Mouse (Mus musculus): ENCODE measurements around the gene Ppp1r14d.

Ppp1r14d gene

DNA sequence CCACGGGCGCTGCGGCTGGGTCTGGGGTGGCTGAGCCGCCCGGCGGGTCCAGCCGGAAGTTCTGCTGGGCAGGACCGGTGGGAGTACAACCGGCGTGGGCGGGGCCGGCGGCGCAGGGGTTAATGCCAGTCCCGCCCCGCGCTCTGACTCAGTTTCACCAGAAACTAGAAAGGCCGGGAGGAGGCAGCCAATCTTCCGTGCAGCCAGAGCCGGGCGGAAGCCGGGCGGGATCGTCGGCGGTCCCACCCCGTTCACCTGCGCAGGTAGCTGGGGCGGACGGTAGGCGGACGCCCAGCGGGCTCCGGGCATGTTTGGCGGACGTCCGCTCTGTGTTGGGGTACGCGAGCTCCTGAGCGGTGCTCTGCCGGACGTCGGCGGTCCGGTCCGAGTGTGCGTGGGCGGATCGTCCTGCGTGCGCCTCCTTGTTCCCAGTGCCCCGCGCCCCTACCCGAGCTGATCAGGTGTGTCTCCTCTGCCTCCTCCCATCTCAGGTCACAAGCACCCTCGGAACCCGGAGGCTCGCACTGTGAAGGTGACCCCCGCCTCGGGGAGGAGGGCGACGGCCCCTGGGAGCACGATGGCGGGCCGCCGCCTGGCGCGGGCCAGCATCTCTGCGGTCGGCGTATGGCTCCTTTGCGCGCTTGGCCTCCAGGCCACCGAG lies 7.6 kb upstream of the Ppp1r14d start, which contains the start of gene Spint1:
TSS of gene Spint1 (plus strand) at position 153 of the 661 bp plus-strand sequence.
- no peak for DNase-seq (ENCODE audit: low spot score in 2 of 2)

DNA sequence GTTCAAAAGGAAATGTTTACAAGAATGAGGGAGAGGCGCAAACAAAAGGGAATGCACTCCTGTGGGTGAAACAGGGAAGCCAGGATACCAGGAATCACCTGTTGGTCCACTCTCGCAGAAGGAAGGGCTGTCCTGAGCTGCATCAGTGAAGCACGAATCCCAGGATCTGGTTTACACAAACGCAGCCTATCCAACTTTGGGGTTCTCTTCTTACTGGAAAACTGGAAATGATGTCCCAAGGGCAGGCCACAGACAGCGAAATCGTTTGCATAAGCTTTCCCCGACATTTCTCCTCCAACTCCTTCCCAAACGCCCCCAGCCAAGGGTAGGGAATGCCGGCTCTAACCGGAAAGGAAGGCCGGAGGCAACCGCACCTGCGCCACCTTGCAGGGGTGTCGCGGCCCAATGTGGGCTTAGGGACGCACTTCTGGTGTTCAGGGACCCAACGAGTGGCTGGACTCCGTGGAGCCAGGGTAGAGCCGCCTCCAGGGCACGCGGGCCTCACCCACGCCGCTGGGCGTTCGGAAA lies 7.0 kb upstream of the Ppp1r14d start:
- no peak for DNase-seq (ENCODE audit: low spot score in 2 of 2)

GRCm38 (mm10) chr2:119209176-119209507 lies 20.6 kb downstream of the Ppp1r14d start:
- DNase-seq (ENCODE audit: low spot score in 2 of 2) = no peak

DNA sequence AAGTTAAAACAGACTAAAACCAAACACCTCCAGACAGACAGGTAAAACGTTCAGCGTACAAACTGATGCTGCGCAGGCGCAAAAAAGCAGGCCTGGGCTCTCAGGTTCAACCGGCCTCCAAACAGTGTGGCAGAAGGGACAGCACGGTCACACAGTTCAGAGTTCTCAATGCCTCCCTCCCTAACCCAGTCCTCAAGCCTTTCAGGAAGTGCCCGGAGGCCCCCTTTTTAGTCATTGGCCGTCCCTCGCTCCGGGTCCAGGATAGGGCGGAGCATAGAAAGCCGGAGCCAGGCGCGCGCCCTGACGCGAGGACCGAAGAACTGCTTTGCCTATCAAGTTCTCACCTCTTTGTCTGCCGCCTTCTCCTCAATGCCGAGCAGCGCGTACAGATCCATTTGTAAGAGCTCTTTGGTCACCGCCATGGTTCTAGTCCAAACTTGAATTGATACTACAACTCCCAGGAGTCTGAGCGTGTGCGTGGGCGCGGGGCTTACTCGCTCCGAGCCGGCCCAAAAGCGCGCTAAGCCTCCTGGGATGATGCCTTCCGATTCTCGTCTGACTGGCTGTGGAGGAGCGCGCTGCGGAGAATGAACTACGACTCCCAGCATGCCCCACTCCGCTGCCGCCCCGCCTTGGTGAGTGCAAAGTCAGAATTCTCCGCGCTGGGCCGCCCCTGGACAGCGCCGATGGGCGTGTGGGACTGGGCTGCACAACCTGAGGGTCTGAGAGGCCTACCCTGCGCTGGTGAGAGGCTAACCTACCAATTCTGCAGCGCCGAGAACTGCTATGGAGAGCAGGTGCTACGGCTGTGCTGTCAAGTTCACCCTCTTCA lies 21.1 kb downstream of the Ppp1r14d start, which contains the start of the genes Zfyve19 and Dnajc17:
TSS of gene Zfyve19 (plus strand) at position 274 of the 832 bp plus-strand sequence.
TSS of gene Dnajc17 (minus strand) at position 452 of the 832 bp plus-strand sequence.
- DNase-seq (ENCODE audit: low spot score in 2 of 2) = peak; percentile 99

- DNase-seq (ENCODE audit: low spot score in 2 of 2) = no peak
Observed at GRCm38 (mm10) chr2:119207961-119208343, 21.8 kb downstream of the Ppp1r14d start.

GRCm38 (mm10) chr2:119203871-119204460 lies 25.7 kb downstream of the Ppp1r14d start:
- no peak for DNase-seq (ENCODE audit: low spot score in 2 of 2)

- peak in 1 of 2 experiments; percentile 45 for DNase-seq (ENCODE audit: low spot score in 2 of 2)
Observed at GRCm38 (mm10) chr2:119202914-119203453, 26.7 kb downstream of the Ppp1r14d start.

DNA sequence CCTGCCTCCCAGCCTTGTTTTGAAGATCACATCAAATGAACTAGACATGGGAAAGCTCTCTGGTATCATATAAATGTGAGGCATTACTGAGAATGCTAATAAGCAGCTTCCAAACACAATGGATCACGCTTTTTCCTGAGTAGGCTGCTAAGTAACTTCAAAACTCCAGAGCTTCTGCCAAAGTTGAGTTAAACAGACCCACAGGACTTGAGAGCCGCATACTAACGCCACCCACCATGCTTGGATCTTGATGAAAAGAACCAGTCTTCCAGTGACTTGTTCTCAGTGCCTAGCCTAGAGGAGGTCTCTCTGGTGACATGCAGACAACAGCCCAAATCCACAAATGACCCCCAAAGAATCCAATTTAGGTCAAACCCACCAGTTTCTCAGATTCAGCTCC lies 30.8 kb downstream of the Ppp1r14d start:
- DNase-seq (ENCODE audit: low spot score in 2 of 2) = no peak

- DNase-seq (ENCODE audit: low spot score in 2 of 2) = no peak
Observed at GRCm38 (mm10) chr2:119198049-119198448, 31.7 kb downstream of the Ppp1r14d start.

GRCm38 (mm10) chr2:119197493-119197892 lies 32.2 kb downstream of the Ppp1r14d start:
- DNase-seq (ENCODE audit: low spot score in 2 of 2) = no peak

- DNase-seq (ENCODE audit: low spot score in 2 of 2) = no peak
Observed at GRCm38 (mm10) chr2:119196316-119197108, 33.2 kb downstream of the Ppp1r14d start.

DNA sequence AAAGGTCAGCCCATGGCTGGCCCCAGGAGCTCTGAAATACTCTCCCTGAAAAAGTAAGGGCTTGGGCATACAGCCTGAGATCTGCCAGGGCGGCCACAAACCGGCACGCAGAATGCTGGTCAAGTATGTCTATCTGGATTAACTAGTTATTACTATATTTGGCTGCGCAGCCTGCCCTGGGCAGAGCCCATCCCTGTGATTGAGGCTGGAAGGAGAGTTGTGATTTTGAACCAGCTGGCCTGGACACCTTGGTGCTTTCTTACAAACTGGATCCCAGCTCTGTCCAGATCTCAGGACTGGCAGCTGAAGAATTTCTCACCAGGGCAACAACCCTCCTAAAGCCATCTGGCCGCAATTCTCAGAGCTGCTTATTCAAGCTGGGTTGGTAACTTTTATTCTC lies 35.6 kb downstream of the Ppp1r14d start:
- DNase-seq (ENCODE audit: low spot score in 2 of 2) = no peak

- DNase-seq (ENCODE audit: low spot score in 2 of 2) = no peak
Observed at GRCm38 (mm10) chr2:119190969-119191368, 38.7 kb downstream of the Ppp1r14d start.

GRCm38 (mm10) chr2:119189029-119189710 lies 40.5 kb downstream of the Ppp1r14d start:
- DNase-seq (ENCODE audit: low spot score in 2 of 2) = peak; percentile 77 to 85

- DNase-seq (ENCODE audit: low spot score in 2 of 2) = no peak
Observed at GRCm38 (mm10) chr2:119182914-119183313, 46.8 kb downstream of the Ppp1r14d start.

- no peak for DNase-seq (ENCODE audit: low spot score in 2 of 2)
Observed at GRCm38 (mm10) chr2:119177384-119177939, 52.2 kb downstream of the Ppp1r14d start.

GRCm38 (mm10) chr2:119176761-119177160 lies 52.9 kb downstream of the Ppp1r14d start:
- no peak for DNase-seq (ENCODE audit: low spot score in 2 of 2)

DNA sequence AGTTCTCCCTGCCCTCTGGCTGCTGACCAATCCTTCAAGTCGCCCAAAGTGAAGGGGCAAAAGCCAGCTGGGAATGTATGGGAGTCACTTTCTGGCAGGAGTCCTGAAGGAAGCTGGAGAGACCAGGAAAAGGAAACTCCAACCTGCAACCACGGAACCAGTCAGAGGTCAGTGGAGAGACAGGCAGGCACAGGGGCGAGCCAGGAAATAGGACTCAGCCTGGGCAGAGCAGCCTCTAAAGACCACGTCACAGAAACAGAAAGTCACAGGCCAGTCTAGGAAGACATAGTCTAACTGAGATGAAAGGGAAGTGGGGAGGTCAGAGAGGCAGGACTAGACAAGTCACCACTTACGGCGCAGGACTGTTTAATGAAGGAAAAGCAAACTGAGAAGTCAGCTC lies 54.1 kb downstream of the Ppp1r14d start:
- DNase-seq (ENCODE audit: low spot score in 2 of 2) = no peak

DNA sequence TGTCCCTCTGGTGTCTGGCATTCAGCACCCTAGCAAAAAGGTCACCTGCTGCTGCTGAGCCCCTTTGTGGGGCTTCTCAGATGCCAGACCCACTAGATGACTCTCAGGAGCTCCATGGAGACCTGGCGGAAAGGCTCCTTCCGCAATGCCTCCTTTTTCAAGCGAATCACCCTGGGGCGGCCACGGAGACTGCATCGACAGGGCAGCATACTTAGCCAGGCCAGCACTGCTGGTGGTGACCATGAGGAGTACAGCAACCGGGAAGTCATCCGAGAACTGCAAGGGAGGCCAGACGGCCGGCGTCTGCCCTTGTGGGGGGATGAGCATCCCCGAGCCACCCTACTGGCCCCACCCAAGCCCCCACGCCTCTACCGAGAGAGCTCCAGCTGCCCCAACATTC lies 54.8 kb downstream of the Ppp1r14d start:
- no peak for DNase-seq (ENCODE audit: low spot score in 2 of 2)

DNA sequence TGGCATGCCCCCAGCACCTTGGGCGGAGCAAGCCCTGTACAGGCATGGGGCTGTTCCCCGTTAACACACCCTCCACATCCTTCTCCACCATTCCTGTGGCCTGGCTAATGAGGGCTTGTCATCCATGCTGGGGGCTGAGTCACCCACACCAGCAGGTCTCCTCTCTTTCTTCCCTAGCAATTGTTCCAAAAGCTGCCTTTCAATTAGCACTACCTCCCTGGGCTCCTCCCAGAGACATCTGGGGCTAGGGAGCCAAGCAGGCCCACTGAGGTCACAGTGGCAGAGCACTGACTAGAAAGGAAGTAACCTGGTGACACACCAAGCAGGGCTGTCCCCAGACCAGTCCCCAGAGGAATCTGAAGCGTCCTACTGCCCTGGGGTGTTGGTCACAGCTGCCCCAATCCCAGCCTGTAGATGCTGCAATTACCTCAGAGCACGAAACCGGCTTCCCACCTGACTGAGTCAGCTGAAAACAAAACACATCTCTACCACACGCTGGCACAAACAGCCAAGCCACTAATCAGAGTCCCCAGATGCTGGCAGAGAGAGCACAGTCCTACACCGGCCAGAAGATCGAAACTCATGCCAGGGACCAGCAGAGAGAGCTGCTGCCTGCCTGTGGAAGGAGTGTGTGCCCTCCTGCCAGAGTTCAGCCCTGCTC lies 55.6 kb downstream of the Ppp1r14d start, which contains the start of gene Gm14137:
TSS of gene Gm14137 (plus strand) at position 519 of the 661 bp plus-strand sequence.
- DNase-seq (ENCODE audit: low spot score in 2 of 2) = no peak

Measured in right cerebral cortex, postnatal 10 days (tissue).